Mouse (Mus musculus) gastrocnemius, adult 2 months (tissue): ENCODE data around the gene Bhmt2. TPM values are rescaled to one million over a fixed set of nuclear protein-coding genes. Genes with fewer than 3 reads are reported as not detected.

Experiments
- DNase-seq: peaks from one replicate; pipeline ENCODE4 v3.0.0; 2022
- H3K27ac ChIP-seq: fragments of 200-600 bp; 2 replicates; pipeline ENCODE4 v1.8.1; 2022; ENCODE audit warnings: mild to moderate bottlenecking
- H3K4me3 ChIP-seq: fragments of 200-600 bp; 2 replicates; pipeline ENCODE4 v1.8.1; 2022; ENCODE audit warnings: mild to moderate bottlenecking, moderate library complexity
- CTCF ChIP-seq: fragments of 200-600 bp; IDR thresholded peaks from 2 replicates; pipeline ENCODE4 v1.8.1; 2022; ENCODE audit warnings: antibody characterized with exemption, mild to moderate bottlenecking, moderate library complexity
- intact Hi-C: fragments of 180-260 bp; cut with DNase I; formaldehyde crosslinking; loops from one replicate; pipeline ENCODE4 v1.15.1; 2025
- long read RNA-seq, 2 experiments: library from polyadenylated mRNA; stranded (forward); transcript quantifications; one replicate each; pipeline ENCODE4 v2.0.0; 2021
- total RNA-seq, 2 experiments: library from RNA; stranded (reverse); gene quantifications; 2 replicates each; pipeline ENCODE4 v1.2.3; 2021

Bhmt2 gene
- not detected for total RNA-seq
- long read RNA-seq, experiment 1, result 0 reads
- long read RNA-seq, experiment 2, result 0 reads

DNA sequence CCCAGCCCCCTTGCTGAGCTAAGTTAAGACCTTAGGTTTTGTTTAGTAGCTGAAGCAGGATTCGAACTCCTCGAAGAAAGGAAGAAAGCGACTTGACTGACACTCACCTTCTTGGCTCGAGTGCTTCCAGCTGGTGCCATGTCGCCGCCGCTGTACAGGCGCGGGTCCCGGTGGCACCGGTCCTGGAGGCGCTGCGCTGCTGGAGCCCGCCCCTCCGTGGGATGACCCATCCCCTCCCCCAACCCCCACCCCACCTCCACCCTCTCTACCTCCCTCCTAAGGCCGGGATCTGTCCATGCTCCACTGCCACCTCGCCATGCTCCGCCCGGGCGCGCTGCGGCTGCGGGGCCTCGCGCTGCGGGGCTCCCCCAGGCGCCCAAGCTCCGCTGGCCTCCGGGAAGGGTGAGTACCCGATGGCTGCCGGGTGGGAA is at the start of gene Bhmt2, which contains the start of gene Dmgdh:
TSS of gene Bhmt2 (minus strand) at position 172 of the 431 bp plus-strand sequence.
TSS of gene Dmgdh (plus strand) at position 303 of the 431 bp plus-strand sequence.
- TF ChIP-seq CTCF, result no peak
- Histone ChIP-seq H3K4me3 (no peak within 1 kb of the TSS), H3K27ac (no peak within 1 kb of the TSS)
- intact Hi-C loops, result no loop called here
- DNase-seq, result no peak

DNA sequence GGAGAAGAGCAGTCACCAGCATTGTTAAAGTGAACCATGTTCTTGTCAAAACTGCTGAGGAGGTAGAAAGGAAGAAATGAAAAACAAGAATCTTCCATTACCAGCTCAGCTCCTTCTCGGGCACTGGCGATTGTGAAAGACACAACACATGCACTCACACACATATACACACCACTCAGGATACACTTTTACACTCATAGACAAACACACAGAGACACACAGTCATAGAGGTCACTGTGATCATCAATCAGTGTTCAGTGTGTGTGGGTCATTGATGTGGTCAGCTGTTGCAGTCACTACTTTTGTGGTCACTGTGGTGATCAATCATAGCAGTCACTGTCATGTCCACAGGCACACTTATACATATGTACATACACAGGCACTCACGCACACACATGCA is 49.4 kb upstream of the Bhmt2 start:
- no peak overlapping the region for H3K27ac ChIP-seq
- intact Hi-C loops, result loop anchor here (5.0 kb wide), 1 partner anchor 971 kb away; no protein-coding TSS in a partner anchor
- no peak for TF ChIP-seq CTCF
- H3K4me3 ChIP-seq, result no peak overlapping the region
- DNase-seq, result no peak

DNA sequence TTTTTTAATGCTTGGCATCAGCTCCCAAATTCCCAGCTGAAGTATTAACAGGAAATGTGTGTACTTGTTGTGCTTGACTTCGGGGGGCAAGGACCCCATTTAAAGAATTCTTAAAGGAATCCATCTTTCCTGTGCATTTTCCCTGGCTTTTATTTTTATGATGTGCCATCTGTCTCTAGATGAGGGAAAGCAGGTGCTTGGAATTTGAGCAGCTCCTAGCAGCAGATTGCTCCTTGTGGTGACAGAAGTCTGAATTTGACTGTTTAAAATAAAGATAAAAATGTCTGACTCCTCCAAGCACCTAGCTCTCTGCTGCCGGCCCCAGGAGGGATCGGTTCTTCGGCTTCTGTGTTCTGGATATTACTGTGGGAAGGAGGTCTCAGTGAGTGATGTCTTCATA is 47.8 kb upstream of the Bhmt2 start:
- no peak for DNase-seq
- intact Hi-C loops, result loop anchor here (5.0 kb wide), 1 partner anchor 970 kb away; no protein-coding TSS in a partner anchor
- no peak overlapping the region for H3K4me3 ChIP-seq
- H3K27ac ChIP-seq, result no peak overlapping the region
- no peak for TF ChIP-seq CTCF

DNA sequence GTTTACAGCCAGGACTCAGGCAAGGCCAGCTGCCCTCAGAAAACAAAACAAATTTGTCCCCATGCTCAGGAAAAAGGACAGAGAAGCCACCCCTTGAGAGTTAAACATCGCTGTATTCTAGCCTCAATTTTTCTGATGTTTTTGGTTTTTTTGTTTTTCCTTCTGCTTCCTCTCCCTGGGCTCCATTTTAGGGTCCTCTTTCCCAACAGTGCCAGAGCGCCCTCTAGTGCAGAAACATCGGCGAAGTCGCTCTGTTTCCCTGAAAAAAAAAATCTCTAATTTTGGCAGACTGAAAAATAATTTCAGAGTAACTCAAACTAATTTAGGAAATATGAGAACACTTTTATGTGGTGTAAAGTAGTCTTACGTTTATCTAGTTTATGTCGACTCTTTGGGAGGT is 44.8 kb upstream of the Bhmt2 start:
- Histone ChIP-seq H3K27ac (no peak overlapping the region), H3K4me3 (no peak overlapping the region)
- peak; percentile 64 for DNase-seq
- intact Hi-C loops, result loop anchor here (10.0 kb wide), 1 partner anchor 624 kb away; no protein-coding TSS in a partner anchor
- peak; percentile 79 for TF ChIP-seq CTCF

- Histone ChIP-seq H3K4me3 (no peak overlapping the region), H3K27ac (no peak overlapping the region)
- TF ChIP-seq CTCF, result no peak
- intact Hi-C loops, result loop anchor here (10.0 kb wide), 1 partner anchor 622 kb away; no protein-coding TSS in a partner anchor
- DNase-seq, result no peak
Observed at GRCm38 (mm10) chr13:93717113-93717512, 43.0 kb upstream of the Bhmt2 start.

GRCm38 (mm10) chr13:93713826-93714225 is 39.7 kb upstream of the Bhmt2 start:
- DNase-seq, result no peak
- Histone ChIP-seq H3K4me3 (no peak overlapping the region), H3K27ac (no peak overlapping the region)
- no peak for TF ChIP-seq CTCF
- intact Hi-C loops, result loop anchor here (10.0 kb wide), 1 partner anchor 619 kb away; no protein-coding TSS in a partner anchor

GRCm38 (mm10) chr13:93712362-93712761 is 38.3 kb upstream of the Bhmt2 start:
- no peak for TF ChIP-seq CTCF
- no peak overlapping the region for H3K4me3 ChIP-seq
- intact Hi-C loops, result loop anchor here (10.0 kb wide), 1 partner anchor 618 kb away; no protein-coding TSS in a partner anchor
- H3K27ac ChIP-seq, result no peak overlapping the region
- no peak for DNase-seq

GRCm38 (mm10) chr13:93711226-93711625 is 37.1 kb upstream of the Bhmt2 start:
- Histone ChIP-seq H3K4me3 (no peak overlapping the region), H3K27ac (no peak overlapping the region)
- no peak for DNase-seq
- intact Hi-C loops, result loop anchor here (10.0 kb wide), 1 partner anchor 616 kb away; no protein-coding TSS in a partner anchor
- no peak for TF ChIP-seq CTCF

GRCm38 (mm10) chr13:93710325-93710724 is 36.2 kb upstream of the Bhmt2 start:
- Histone ChIP-seq H3K27ac (no peak overlapping the region), H3K4me3 (no peak overlapping the region)
- no peak for DNase-seq
- no peak for TF ChIP-seq CTCF
- intact Hi-C loops, result loop anchor here (10.0 kb wide), 1 partner anchor 616 kb away; no protein-coding TSS in a partner anchor

GRCm38 (mm10) chr13:93707271-93707670 is 33.2 kb upstream of the Bhmt2 start:
- Histone ChIP-seq H3K4me3 (no peak overlapping the region), H3K27ac (no peak overlapping the region)
- no peak for DNase-seq
- intact Hi-C loops, result no loop called here
- no peak for TF ChIP-seq CTCF

DNA sequence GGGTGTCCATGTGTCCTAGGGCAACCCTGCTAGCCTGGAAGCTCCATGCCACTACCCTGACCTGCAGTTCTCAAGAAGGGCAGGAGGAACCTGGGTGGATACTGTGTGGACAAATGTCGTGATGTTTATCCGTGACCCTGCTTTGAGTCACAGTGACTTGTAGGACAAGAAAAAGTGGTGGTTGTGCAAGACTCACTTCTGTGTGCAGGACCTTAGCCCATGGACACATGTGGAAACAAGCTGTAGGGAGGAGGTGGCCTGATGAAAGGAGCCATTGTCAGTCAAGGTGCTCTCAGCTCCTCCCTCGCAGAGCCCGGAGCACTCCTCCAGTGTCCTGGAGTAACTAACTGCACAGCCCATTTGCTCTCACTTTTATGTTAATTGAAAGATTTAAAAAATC is 31.6 kb upstream of the Bhmt2 start:
- Histone ChIP-seq H3K27ac (no peak overlapping the region), H3K4me3 (no peak overlapping the region)
- intact Hi-C loops, result no loop called here
- TF ChIP-seq CTCF, result no peak
- no peak for DNase-seq

DNA sequence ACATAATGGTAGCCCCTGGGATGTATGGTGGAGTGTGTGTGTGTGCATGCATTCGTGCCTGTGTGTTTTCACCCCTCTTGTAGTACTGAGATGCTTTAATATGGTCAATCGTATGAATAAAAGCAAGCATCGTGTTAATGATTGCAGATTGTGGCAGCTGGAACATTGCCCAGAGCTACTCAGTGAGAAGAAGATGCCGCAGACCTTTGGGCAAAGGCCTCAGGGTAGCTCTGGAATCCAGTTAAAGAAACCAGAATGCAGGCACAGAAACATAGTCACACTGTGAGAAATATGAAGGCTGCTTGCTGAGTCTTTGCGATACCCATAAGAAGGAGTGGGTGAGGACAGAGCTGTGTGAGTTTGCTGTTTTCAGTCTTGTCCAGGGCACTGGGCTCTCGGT is 24.8 kb upstream of the Bhmt2 start:
- H3K4me3 ChIP-seq, result no peak overlapping the region
- H3K27ac ChIP-seq, result no peak overlapping the region
- intact Hi-C loops, result no loop called here
- TF ChIP-seq CTCF, result no peak
- DNase-seq, result no peak

DNA sequence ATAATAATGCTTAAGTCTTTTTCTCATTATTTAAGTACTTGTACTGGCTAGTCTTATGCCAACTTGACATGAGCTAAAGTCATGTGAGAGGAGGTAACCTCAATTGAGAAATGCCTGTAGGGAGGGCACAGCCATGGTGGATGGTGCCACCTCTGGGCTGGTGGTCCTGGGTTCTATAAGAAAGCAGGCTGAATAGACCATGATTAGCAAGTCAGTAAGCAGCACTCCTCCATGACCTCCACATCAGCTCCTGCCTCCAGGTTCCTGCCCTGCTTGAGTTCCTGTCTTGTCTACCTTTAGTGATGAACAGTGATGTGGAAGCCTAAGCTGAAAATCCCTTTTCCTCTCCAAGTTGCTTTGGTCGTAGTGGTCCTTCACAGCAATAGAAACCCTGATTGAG is 16.7 kb upstream of the Bhmt2 start:
- Histone ChIP-seq H3K4me3 (no peak overlapping the region), H3K27ac (no peak overlapping the region)
- no peak for DNase-seq
- TF ChIP-seq CTCF, result no peak
- intact Hi-C loops, result no loop called here

GRCm38 (mm10) chr13:93689566-93689965 is 15.5 kb upstream of the Bhmt2 start:
- intact Hi-C loops, result no loop called here
- Histone ChIP-seq H3K27ac (no peak overlapping the region), H3K4me3 (no peak overlapping the region)
- TF ChIP-seq CTCF, result no peak
- DNase-seq, result no peak
